Mouse (Mus musculus) liver, embryonic 14.5 days (tissue): ENCODE data around the gene Hist2h2ac. TPM values are rescaled to one million over a fixed set of nuclear protein-coding genes. Genes with fewer than 3 reads are reported as not detected.
A peak's percentile ranks its signal among the peaks of the same experiment; 100 is the strongest.
"Not testable (repeated sequence)": the region's sequence is repeated elsewhere in the genome, so short reads cannot be mapped to it uniquely, and the experiment has no call there.

Experiments used
- ATAC-seq: fragments of 200-750 bp; cut with Nextera tagmentation; 2 replicates; pipeline ENCODE4 v1.8.0; 2017; ENCODE audit warnings: moderate number of reproducible peaks, mild to moderate bottlenecking, moderate library complexity; ENCODE audit not compliant: insufficient read depth
- DNase-seq, 3 experiments: peaks; one replicate each; pipeline ENCODE4 v3.0.0-alpha.2; 2012 to 2013; ENCODE audit warnings: low read depth in 3 of 3, low spot score in 3 of 3
- H3K27ac ChIP-seq: fragments of 300-500 bp; sonication (generic); 2 replicates; pipeline ENCODE4 v1.5.1; 2014; ENCODE audit warnings: moderate library complexity, mild to moderate bottlenecking, control low read depth, inconsistent platforms
- H3K27me3 ChIP-seq: fragments of 300-500 bp; sonication (generic); 2 replicates; pipeline ENCODE4 v1.6.1; 2014; ENCODE audit warnings: mild to moderate bottlenecking, low read length, moderate library complexity; ENCODE audit not compliant: control insufficient read depth, insufficient read depth
- H3K36me3 ChIP-seq: fragments of 300-500 bp; sonication (generic); replicated peaks from 2 replicates; pipeline ENCODE4 v1.6.1; 2014; ENCODE audit warnings: low read depth; ENCODE audit not compliant: control insufficient read depth, insufficient read depth
- H3K4me1 ChIP-seq, 2 experiments: fragments of 200-500 bp in 1 of 2; fragments of 300-500 bp in 1 of 2; sonication (generic) in 1 of 2; replicated peaks; 2 replicates each; pipeline ENCODE4 v1.6.1; 2012 to 2014; ENCODE audit warnings: antibody characterized with exemption in 1 of 2, inconsistent platforms in 1 of 2, low read length in 1 of 2; ENCODE audit not compliant: control insufficient read depth in 2 of 2, insufficient read depth in 2 of 2
- H3K4me2 ChIP-seq: fragments of 300-500 bp; sonication (generic); 2 replicates; pipeline ENCODE4 v1.6.1; 2014; ENCODE audit warnings: low read depth, mild to moderate bottlenecking, control low read depth, moderate library complexity
- H3K4me3 ChIP-seq, 2 experiments: fragments of 200-500 bp in 1 of 2; fragments of 300-500 bp in 1 of 2; sonication (generic) in 1 of 2; 2 replicates each; pipeline ENCODE4 v1.5.1; 2012 to 2014; ENCODE audit warnings: low read depth in 2 of 2, low read length in 2 of 2, mild to moderate bottlenecking in 2 of 2, control low read depth in 1 of 2, inconsistent platforms in 1 of 2, moderate library complexity in 1 of 2; ENCODE audit not compliant: insufficient read depth in 1 of 2
- H3K9ac ChIP-seq: fragments of 300-500 bp; sonication (generic); replicated peaks from 2 replicates; pipeline ENCODE4 v1.6.1; 2014; ENCODE audit warnings: mild to moderate bottlenecking, control low read depth, moderate library complexity
- H3K9me3 ChIP-seq: fragments of 300-500 bp; sonication (generic); 2 replicates; pipeline ENCODE4 v1.6.1; 2016; ENCODE audit warnings: low read length, mixed read lengths; ENCODE audit not compliant: control insufficient read depth
- CTCF ChIP-seq: IDR thresholded peaks from 2 replicates; pipeline ENCODE4 v1.5.1; 2016; ENCODE audit warnings: antibody characterized with exemption, low read depth, control low read depth
- EP300 ChIP-seq: IDR thresholded peaks from 2 replicates; pipeline ENCODE4 v1.6.1; 2016; ENCODE audit warnings: antibody characterized with exemption, low read depth
- WGBS: fragments of 180-500 bp; shearing (Covaris S2); extraction: QIAGEN DNeasy Blood & Tissue Kit; methylation state at CpG from one replicate; pipeline ENCODE4 v1.1.7; 2014; ENCODE audit not compliant: insufficient replicate concordance; 5-methylcytosine and 5-hydroxymethylcytosine counted together
- polyA plus RNA-seq, 2 experiments: library from polyadenylated mRNA; depleted of rRNA in 1 of 2; stranded (reverse) in 1 of 2; unstranded in 1 of 2; fragments of >200 nt; fragmentation: Nextera tagmentation in 1 of 2; extraction: Ambion mirVana in 1 of 2; gene quantifications; 2 replicates each; pipeline versions ENCODE4 v1.2.1 to v1.2.3; 2012 to 2014

Hist2h2ac gene
- polyA plus RNA-seq, 2 experiments: 14.0 to 18.5 TPM

- TF ChIP-seq CTCF (no peak), EP300 (no peak)
- H3K4me2 ChIP-seq: peak overlapping the region; percentile 76
- H3K36me3 ChIP-seq: no peaks in the 10 kb centered on the region
- H3K4me1 ChIP-seq: peaks cover 30 to 39% of the 10 kb centered on the region in 2 experiments
- no peaks in the 10 kb centered on the region for H3K9me3 ChIP-seq
- peak overlapping the region; percentile 94 for H3K27ac ChIP-seq
- H3K9ac ChIP-seq: peak overlapping the region; percentile 96
- H3K27me3 ChIP-seq: no peaks in the 10 kb centered on the region
- ATAC-seq (no peak), DNase-seq (peak in 1 of 3 experiments; percentile 61)
- H3K4me3 ChIP-seq: peak overlapping the region; percentile 72 to 74
- WGBS: 41% methylated on average over 6 of the region's 6 CpGs
Measured at GRCm38 (mm10) chr3:96248141-96249033, 27.7 kb upstream of the Hist2h2ac start.

- Histone ChIP-seq H3K36me3 (no peaks in the 10 kb centered on the region), H3K9ac (peak overlapping the region; percentile 96), H3K27ac (peak overlapping the region; percentile 94), H3K4me2 (peak overlapping the region; percentile 76), H3K9me3 (no peaks in the 10 kb centered on the region), H3K4me3 (peak overlapping the region; percentile 72 to 74), H3K27me3 (no peaks in the 10 kb centered on the region), H3K4me1 (peaks cover 29 to 40% of the 10 kb centered on the region in 2 experiments)
- WGBS: under 1% methylated on average over 11 of the region's 11 CpGs
- no peak for ATAC-seq
- peak in 1 of 3 experiments; percentile 60 for DNase-seq
- TF ChIP-seq EP300 (peak; percentile 3; the same call in 1 of the 2 replicates), CTCF (no peak)
Measured at GRCm38 (mm10) chr3:96247356-96248140, 26.9 kb upstream of the Hist2h2ac start.

GRCm38 (mm10) chr3:96246427-96246856 lies 25.8 kb upstream of the Hist2h2ac start, which contains the start of gene Hist2h3c1:
TSS of gene Hist2h3c1 (plus strand) at chr3:96246685.
- peak within 1 kb of the TSS; percentile 94 for H3K27ac ChIP-seq
- WGBS: 0% methylated on average over 5 of the region's 47 CpGs
- H3K4me1 ChIP-seq: peaks cover 33 to 45% of the 10 kb centered on the region in 2 experiments

GRCm38 (mm10) chr3:96246018-96246417 lies 25.3 kb upstream of the Hist2h2ac start:
- H3K9me3 ChIP-seq, H3K4me2 ChIP-seq, H3K27me3 ChIP-seq, DNase-seq, H3K36me3 ChIP-seq: not testable (repeated sequence)
- 1% methylated on average over 10 of the region's 21 CpGs for WGBS
- peak; percentile 61 for ATAC-seq
- TF ChIP-seq EP300: 0 out of 2 replicates have a peak, but pooled peaks have one; percentile 4
- H3K9ac ChIP-seq: peak overlapping the region; percentile 64
- H3K4me1 ChIP-seq: peaks cover 30 to 45% of the 10 kb centered on the region in 2 experiments
- peak overlapping the region; percentile 21 to 63; a peak in 3 of 4 replicates for H3K4me3 ChIP-seq
- peak overlapping the region; percentile 83 for H3K27ac ChIP-seq

More at GRCm38 (mm10) chr3:96246427-96246856, 25.8 kb upstream of the Hist2h2ac start, which contains the start of gene Hist2h3c1:
- H3K4me2 ChIP-seq: peak within 1 kb of the TSS; percentile 76
- not testable (repeated sequence) for H3K27me3 ChIP-seq, H3K9me3 ChIP-seq, H3K36me3 ChIP-seq, DNase-seq
- peak; percentile 81 for ATAC-seq
- peak within 1 kb of the TSS; percentile 96 for H3K9ac ChIP-seq
- peak within 1 kb of the TSS; percentile 72 to 74 for H3K4me3 ChIP-seq
